Mouse (Mus musculus) kidney, adult 2 months (tissue): ENCODE measurements around the gene Gipc1.

Experiments
- CTCF ChIP-seq: fragments of 200-500 bp; conservative IDR thresholded peaks from 2 replicates; pipeline ENCODE4 v1.5.1; 2011; ENCODE audit warnings: low read depth, mild to moderate bottlenecking, control low read depth, low read length, moderate library complexity, mixed read lengths; ENCODE audit not compliant: insufficient read depth, insufficient read length
- POLR2A ChIP-seq: fragments of 200-500 bp; IDR thresholded peaks from one replicate; pipeline ENCODE4 v1.6.1; 2011; ENCODE audit warnings: low read depth, low read length, control low read depth

DNA sequence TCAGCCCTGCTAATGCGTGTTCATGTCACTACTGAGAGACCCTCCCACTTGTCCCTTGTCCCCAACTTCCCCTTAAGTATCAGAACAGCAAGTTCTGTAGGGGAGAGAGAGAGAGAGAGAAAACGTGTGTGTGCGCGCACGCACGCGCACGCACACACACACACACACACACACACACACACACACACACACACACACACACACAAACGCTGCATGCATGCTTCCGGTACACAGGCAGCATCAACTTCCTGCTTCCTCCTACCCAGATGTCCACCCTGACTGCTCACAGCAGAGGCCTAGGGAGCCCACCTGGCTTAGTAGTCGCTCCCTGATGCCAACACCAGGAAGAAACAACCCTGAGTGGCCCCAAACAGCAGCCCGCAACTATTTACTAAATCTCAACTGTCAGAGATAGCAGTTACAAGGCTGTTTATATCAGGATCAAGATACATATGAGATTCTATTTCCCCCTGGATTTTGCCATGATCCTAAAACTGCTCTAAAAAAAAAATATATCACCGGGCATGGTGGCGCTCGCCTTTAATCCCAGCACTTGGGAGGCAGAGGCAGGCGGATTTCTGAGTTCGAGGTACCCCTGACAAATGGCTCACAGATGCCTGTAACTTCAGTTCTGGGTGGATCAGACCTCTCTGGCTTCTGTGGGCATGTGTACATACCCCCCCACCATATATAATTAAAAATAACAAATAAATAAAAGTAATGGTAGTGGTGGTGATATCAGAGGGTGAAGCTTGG lies 43.1 kb downstream of the Gipc1 start:
- TF ChIP-seq CTCF = no peak
- TF ChIP-seq POLR2A = no peak
